Mouse (Mus musculus) spleen, adult 2 months (tissue): ENCODE data around the gene Tbc1d1. TPM values are rescaled to one million over a fixed set of nuclear protein-coding genes. Genes with fewer than 3 reads are reported as not detected.

Source experiments
- DNase-seq, 2 experiments: peaks; one replicate each; pipeline versions ENCODE4 v3.0.0 to v3.0.0-alpha.2; 2012 to 2021; ENCODE audit warnings: low spot score in 2 of 2, low read depth in 1 of 2
- H3K27ac ChIP-seq: fragments of 200-500 bp; 2 replicates; pipeline ENCODE4 v1.5.1; 2012; ENCODE audit warnings: low read length, inconsistent platforms; ENCODE audit not compliant: insufficient read depth
- H3K27me3 ChIP-seq: fragments of 200-500 bp; 2 replicates; pipeline ENCODE4 v1.6.1; 2012; ENCODE audit warnings: mild to moderate bottlenecking, moderate library complexity, low read length, inconsistent platforms; ENCODE audit not compliant: control insufficient read depth, insufficient read depth
- H3K36me3 ChIP-seq: fragments of 200-500 bp; 2 replicates; pipeline ENCODE4 v1.6.1; 2012; ENCODE audit warnings: mild to moderate bottlenecking, low read length, inconsistent platforms; ENCODE audit not compliant: control insufficient read depth, insufficient read depth
- H3K4me1 ChIP-seq: fragments of 200-500 bp; 2 replicates; pipeline ENCODE4 v1.6.1; 2011; ENCODE audit warnings: inconsistent platforms; ENCODE audit not compliant: control insufficient read depth, insufficient read depth, insufficient read length
- H3K4me3 ChIP-seq: fragments of 200-500 bp; 2 replicates; pipeline ENCODE4 v1.5.1; 2011; ENCODE audit warnings: mild to moderate bottlenecking, inconsistent platforms; ENCODE audit not compliant: insufficient read depth, insufficient read length; ENCODE audit errors: extremely low read depth
- CTCF ChIP-seq: fragments of 200-500 bp; IDR thresholded peaks from 2 replicates; pipeline ENCODE4 v1.5.1; 2011; ENCODE audit warnings: mild to moderate bottlenecking, inconsistent platforms; ENCODE audit not compliant: insufficient read depth, insufficient read length, insufficient replicate concordance; ENCODE audit errors: extremely low read depth
- POLR2A ChIP-seq: fragments of 200-500 bp; IDR thresholded peaks from 2 replicates; pipeline ENCODE4 v1.6.1; 2011; ENCODE audit warnings: low read depth, low read length, inconsistent platforms
- WGBS: fragments of 180-500 bp; shearing (Covaris S2); methylation state at CpG from one replicate; pipeline ENCODE4 v1.1.7; 2018; 5-methylcytosine and 5-hydroxymethylcytosine counted together
- polyA plus RNA-seq: library from polyadenylated mRNA; depleted of rRNA; stranded (reverse); fragments of >200 nt; gene quantifications from 2 replicates; pipeline ENCODE4 v1.2.3, GENCODE M21; 2012

Tbc1d1 gene
- polyA plus RNA-seq, 1 experiment, result 16.8 TPM

- DNase-seq, result no peak
- no peak overlapping the region for H3K27ac ChIP-seq
- TF ChIP-seq CTCF (no peak), POLR2A (no peak)
- H3K4me1 ChIP-seq, result peaks cover 19% of the 10 kb centered on the region; the same call in 1 of the 2 replicates
- no peak overlapping the region for H3K4me3 ChIP-seq
- no peaks in the 10 kb centered on the region for H3K36me3 ChIP-seq
- 46% methylated on average over 7 of the region's 7 CpGs for WGBS
- no peaks in the 10 kb centered on the region for H3K27me3 ChIP-seq
Measured at GRCm38 (mm10) chr5:64364432-64365125, 208.5 kb downstream of the Tbc1d1 start.

GRCm38 (mm10) chr5:64365187-64366066 lies 209.3 kb downstream of the Tbc1d1 start:
- TF ChIP-seq CTCF, result no peak
- TF ChIP-seq POLR2A, result no peak
- DNase-seq, result no peak
- no peaks in the 10 kb centered on the region for H3K27me3 ChIP-seq
- peaks cover 10% of the 10 kb centered on the region; the same call in 1 of the 2 replicates for H3K4me1 ChIP-seq
- WGBS, result 83% methylated on average over 11 of the region's 11 CpGs
- H3K4me3 ChIP-seq, result no peak overlapping the region
- H3K27ac ChIP-seq, result no peak overlapping the region
- H3K36me3 ChIP-seq, result no peaks in the 10 kb centered on the region

DNA sequence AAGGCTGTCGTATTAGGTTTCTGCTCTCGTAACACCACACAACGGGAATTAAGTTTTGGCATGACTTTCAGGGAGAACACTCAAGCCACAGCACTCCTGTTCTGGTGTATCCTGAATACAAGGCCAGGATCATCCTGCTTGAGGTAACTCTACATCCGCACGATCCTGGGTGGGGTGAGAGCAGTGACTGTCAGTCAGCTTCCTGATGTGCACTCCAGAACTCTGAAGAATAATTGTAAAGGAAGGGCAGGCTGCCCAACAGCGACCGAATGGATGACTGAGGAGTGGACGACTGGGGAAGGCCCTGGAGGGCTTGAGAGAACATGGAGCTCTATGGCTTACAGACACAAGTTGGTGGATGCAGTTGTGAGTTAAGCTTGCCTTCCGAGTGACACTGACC lies 210.0 kb downstream of the Tbc1d1 start:
- TF ChIP-seq POLR2A, result no peak
- Histone ChIP-seq H3K27ac (no peak overlapping the region), H3K27me3 (no peaks in the 10 kb centered on the region), H3K36me3 (no peaks in the 10 kb centered on the region), H3K4me3 (no peak overlapping the region), H3K4me1 (peaks cover 9% of the 10 kb centered on the region; the same call in 1 of the 2 replicates)
- WGBS, result 92% methylated on average over 9 of the region's 9 CpGs
- no peak for DNase-seq

GRCm38 (mm10) chr5:64367426-64367825 lies 211.3 kb downstream of the Tbc1d1 start:
- TF ChIP-seq CTCF, result no peak
- no peak for TF ChIP-seq POLR2A
- Histone ChIP-seq H3K4me3 (no peak overlapping the region), H3K27me3 (no peaks in the 10 kb centered on the region), H3K36me3 (no peaks in the 10 kb centered on the region), H3K27ac (no peak overlapping the region), H3K4me1 (peaks cover 11% of the 10 kb centered on the region; the same call in 1 of the 2 replicates)
- DNase-seq, result no peak
- 81% methylated on average over 8 of the region's 8 CpGs for WGBS

DNA sequence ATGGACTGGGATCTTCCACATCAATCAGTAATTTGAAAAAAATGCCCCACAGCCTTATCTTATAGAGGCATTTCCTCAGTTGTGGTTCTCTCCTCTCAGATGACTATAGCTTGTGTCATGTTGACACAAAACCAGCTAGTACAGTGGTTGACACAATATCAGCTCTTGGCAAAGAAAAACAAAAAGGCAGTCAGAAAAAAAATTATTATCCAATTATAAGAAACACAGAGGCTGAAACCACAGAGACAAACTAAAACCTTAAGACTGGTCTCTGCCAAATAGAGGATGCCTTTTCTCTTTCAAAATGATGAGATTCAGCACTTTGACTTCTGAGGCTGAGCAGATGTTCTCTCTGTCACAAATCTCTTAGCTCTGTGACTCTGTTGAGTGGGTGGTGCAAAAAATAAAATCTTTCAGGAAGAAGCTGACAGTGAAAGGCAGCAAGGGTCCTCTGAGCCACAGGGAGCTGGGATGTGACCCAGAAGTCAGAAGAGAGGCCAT lies 215.3 kb downstream of the Tbc1d1 start:
- no peak overlapping the region for H3K27ac ChIP-seq
- DNase-seq, result no peak
- TF ChIP-seq CTCF (no peak), POLR2A (no peak)
- no peak overlapping the region for H3K4me3 ChIP-seq
- H3K36me3 ChIP-seq, result no peaks in the 10 kb centered on the region
- H3K4me1 ChIP-seq, result peaks cover 9% of the 10 kb centered on the region; the same call in 1 of the 2 replicates
- H3K27me3 ChIP-seq, result no peaks in the 10 kb centered on the region

DNA sequence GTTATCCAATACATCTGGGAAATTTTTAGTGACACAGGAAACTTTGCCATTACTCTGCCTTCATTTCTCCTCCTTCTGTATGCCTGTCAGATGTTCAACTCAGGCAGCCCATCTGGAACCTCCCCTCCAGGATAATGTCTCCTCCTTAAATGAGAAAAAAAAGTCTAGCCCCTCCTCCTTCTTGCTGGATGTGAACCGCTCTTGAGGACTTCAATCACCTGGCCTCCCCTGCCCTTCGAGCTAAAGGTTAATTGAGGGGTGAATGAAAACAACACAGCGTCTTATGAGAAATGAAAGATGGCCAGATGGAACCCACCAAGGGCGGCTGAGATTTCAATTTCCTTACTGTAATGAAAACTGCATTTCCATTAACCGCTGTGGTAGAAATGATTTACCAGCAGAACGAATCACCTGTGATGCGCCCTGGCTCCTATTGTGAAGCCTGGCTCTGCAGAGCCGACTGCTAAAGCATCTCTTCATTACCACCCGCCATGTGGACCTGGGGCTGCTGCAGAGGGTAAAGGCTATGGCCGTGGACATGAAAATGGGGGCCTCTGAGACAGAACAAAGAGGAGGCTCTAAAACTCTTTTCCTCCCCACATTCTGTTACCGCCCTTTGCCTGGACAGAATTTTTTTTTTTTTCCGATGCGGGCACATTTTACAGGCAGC lies 216.3 kb downstream of the Tbc1d1 start:
- TF ChIP-seq CTCF, result no peak
- no peak for TF ChIP-seq POLR2A
- no peak overlapping the region for H3K4me3 ChIP-seq
- WGBS, result 94% methylated on average over 13 of the region's 13 CpGs
- H3K27me3 ChIP-seq, result no peaks in the 10 kb centered on the region
- H3K36me3 ChIP-seq, result no peaks in the 10 kb centered on the region
- no peak overlapping the region for H3K27ac ChIP-seq
- H3K4me1 ChIP-seq, result peaks cover 14% of the 10 kb centered on the region; the same call in 1 of the 2 replicates
- no peak for DNase-seq
